Mouse (Mus musculus): ENCODE results near the gene BC080695.
"Not testable (repeated sequence)": the region's sequence is repeated elsewhere in the genome, so short reads cannot be mapped to it uniquely, and the experiment has no call there.

The BC080695 gene

DNA sequence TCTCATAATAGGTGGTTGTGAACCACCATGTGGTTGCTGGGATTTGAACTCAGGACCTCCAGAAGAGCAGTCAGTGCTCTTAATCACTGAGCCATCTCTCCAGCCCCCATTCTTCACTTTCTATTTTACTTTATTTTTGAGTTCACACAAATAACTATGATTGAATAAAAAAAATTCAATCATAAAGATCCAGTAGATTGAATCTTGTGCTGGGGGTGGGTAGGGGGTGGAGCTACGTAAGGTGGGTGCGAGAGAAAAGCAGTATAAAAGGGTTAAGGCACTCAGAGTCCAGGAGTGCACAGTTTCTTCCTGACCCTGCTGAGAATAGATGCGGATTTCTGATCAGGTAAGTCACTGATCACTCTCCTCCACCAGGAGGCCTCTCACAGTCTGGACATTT, at the start of gene BC080695, which contains the start of gene Gm13057:
Gene BC080695, plus strand, starts transcription at position 301 of the 400 bp plus-strand sequence.
Gene Gm13057, plus strand, starts transcription at position 310 of the 400 bp plus-strand sequence.
- DNase-seq (ENCODE audit: low read depth): not testable (repeated sequence)

DNA sequence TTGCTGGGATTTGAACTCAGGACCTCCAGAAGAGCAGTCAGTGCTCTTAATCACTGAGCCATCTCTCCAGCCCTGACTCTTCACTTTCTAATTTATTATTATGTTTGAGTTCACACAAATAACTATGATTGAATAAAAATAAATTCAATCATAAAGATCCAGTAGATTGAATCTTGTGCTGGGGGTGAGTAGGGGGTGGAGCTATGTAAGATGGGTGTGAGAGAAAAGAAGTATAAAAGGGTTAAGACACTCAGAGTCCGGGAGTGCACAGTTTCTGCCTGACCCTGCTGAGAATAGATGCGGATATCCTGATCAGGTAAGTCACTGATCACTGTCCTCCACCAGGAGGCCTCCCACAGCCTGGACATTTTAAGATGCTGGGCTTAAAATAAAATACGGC, 40.5 kb upstream of the BC080695 start, which contains the start of gene Gm13043:
Gene Gm13043, plus strand, starts transcription at position 301 of the 400 bp plus-strand sequence.
- DNase-seq (ENCODE audit: low read depth): no peak

DNA sequence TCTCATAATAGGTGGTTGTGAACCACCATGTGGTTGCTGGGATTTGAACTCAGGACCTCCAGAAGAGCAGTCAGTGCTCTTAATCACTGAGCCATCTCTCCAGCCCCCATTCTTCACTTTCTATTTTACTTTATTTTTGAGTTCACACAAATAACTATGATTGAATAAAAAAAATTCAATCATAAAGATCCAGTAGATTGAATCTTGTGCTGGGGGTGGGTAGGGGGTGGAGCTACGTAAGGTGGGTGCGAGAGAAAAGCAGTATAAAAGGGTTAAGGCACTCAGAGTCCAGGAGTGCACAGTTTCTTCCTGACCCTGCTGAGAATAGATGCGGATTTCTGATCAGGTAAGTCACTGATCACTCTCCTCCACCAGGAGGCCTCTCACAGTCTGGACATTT, 15.8 kb upstream of the BC080695 start, which contains the start of gene Gm13040:
Gene Gm13040, plus strand, starts transcription at position 301 of the 400 bp plus-strand sequence.
- not testable (repeated sequence) for DNase-seq (ENCODE audit: low read depth)

- not testable (repeated sequence) for DNase-seq (ENCODE audit: low read depth)
These were observed 60.4 kb downstream of the BC080695 start for GRCm38 (mm10) chr4:143611927-143612326.

DNA sequence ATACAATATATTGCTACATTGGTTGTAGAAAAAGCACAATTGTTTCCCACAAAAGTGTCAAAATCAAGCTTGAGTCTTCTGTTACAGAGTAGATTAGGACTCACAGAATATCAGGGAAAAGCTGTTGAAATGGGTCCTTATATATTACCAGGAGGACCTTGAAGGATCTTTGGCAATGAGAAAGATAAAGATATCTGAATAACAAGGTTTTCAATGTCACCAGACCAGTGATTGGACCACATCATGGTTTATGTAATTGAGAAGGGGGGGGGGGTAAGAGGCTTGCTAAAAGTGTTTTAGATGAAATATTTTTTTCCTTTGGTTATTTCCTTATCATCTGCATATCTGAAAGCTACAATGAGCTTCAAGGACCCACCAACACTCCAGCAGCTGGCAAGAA, 63.2 kb downstream of the BC080695 start, which contains the start of gene Gm13083:
Gene Gm13083, plus strand, starts transcription at position 301 of the 400 bp plus-strand sequence.
- DNase-seq (ENCODE audit: low read depth): not testable (repeated sequence)

DNA sequence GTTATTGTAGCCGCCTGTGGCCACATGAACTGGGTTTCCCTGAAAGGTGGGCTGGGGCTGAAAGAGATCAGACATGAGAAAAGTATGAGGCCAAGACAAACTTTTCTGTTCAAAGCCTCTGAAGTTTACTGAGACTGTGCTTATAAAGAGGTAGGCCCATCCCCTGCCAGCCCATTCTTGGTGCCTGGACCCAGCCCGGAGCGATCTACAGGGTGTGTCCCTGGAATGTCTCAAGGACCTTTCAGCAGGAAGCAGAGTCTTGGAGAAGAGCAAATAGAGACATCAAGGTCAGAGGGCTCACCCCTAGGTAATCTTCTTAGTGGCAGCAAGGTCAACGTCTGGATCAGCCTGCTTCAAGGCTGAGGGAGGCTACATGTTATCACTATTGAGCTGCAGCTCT, 66.6 kb downstream of the BC080695 start:
- DNase-seq (ENCODE audit: low read depth): not testable (repeated sequence)
